Mouse (Mus musculus): ENCODE measurements around the gene Gm49325. TPM values are rescaled to one million over a fixed set of nuclear protein-coding genes. Genes with fewer than 3 reads are reported as not detected.

The Gm49325 gene
- 1 to 10 TPM in 1 of 2 experiments, not detected in 1; 2.4 TPM for polyA plus RNA-seq (2017; shearing (Covaris generic))

DNA sequence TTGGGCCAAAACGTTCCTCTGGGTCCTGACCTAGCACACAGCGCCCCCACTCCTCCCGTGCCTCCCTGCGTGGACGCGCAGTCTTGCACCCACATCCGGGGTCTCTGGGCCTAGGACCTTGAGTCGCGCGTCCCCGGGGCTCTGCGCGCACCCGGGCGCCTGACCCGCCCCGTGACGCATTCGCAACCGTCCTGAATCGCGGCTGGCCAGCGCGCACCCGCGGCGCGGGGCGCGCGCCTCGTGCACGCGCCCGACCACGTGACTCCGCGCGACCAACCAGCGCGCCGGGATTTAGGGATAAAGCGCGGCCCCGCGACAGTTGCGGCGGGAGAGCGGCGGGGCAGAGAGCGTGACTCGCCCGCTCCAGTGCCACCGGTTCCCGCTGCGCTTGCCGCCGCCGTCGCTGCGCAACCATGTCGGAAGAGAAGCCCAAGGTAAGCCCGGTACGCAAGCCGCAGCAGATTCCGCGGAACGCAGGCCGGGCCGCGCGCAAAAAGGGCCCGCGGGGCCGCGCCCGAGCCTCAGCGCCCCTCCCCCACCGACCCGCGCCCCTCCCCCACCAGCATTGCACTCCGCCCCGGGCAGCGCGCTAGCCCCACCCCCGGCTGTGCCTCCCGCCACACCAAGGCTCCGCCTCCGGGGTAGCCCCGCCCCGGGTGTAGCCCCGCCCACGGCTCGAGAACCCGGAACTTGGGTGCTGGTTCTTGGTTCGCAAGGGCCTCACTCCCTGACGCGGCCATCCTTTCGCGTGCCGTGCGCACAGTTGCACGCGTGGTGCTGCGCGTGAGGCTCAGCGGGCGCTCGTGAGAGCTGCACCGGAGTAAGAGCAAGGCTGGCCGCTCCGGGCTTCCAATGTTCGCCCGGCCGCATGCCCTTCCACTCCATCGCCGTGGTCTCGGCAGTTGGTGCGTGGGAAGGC is at the start of gene Gm49325, which contains the start of gene Sumo3:
Gm49325 (plus strand) TSS at position 290 of the 919 bp plus-strand sequence.
Sumo3 (plus strand) TSS at position 190 of the 919 bp plus-strand sequence.

GRCm38 (mm10) chr10:77581408-77582284 is 24.4 kb upstream of the Gm49325 start, which contains the start of gene Pttg1ip:
Pttg1ip (plus strand) TSS chr10:77581720.

GRCm38 (mm10) chr10:77622055-77622988 is 16.3 kb downstream of the Gm49325 start, which contains the start of gene Ube2g2:
Ube2g2 (plus strand) TSS chr10:77622275.

GRCm38 (mm10) chr10:77685895-77686664 is 80.1 kb downstream of the Gm49325 start, which contains the start of gene Tspear:
Tspear (plus strand) TSS chr10:77686569.

GRCm38 (mm10) chr10:77690356-77690807 is 84.4 kb downstream of the Gm49325 start, which contains the start of gene Gm19402:
Gm19402 (minus strand) TSS chr10:77690757.

Other genes with a start within 250 kb of the Gm49325 start
- 1 to 10 TPM; 1.5 to 6.0 TPM for gene Adarb1, start 187.9 kb upstream of the Gm49325 start, polyA plus RNA-seq (2017; shearing (Covaris generic))
- 10 to 100 TPM; 42.4 to 43.5 TPM for gene Fam207a, start 90.4 kb upstream of the Gm49325 start, polyA plus RNA-seq (2017; shearing (Covaris generic))
- gene Itgb2, start 75.9 kb upstream of the Gm49325 start, polyA plus RNA-seq (2017; shearing (Covaris generic)), result 100 to 1,000 TPM; 542 to 549 TPM
- 100 to 1,000 TPM in 1 of 2 experiments, 10 to 100 TPM in 1; 89.0 to 125 TPM for gene Pttg1ip, start 24.5 kb upstream of the Gm49325 start, polyA plus RNA-seq (2017; shearing (Covaris generic))
- gene Sumo3, start 100 bp upstream of the Gm49325 start, polyA plus RNA-seq (2017; shearing (Covaris generic)), result 100 to 1,000 TPM in 1 of 2 experiments, 10 to 100 TPM in 1; 95.5 to 116 TPM
- gene Ube2g2, start 16.1 kb downstream of the Gm49325 start, polyA plus RNA-seq (2017; shearing (Covaris generic)), result 10 to 100 TPM; 44.0 to 51.5 TPM
- gene Tspear, start 80.4 kb downstream of the Gm49325 start, polyA plus RNA-seq (2017; shearing (Covaris generic)), result 1 to 10 TPM in 1 of 2 experiments, under 1 TPM in 1; 0.58 to 1.0 TPM
- 1 to 10 TPM in 1 of 2 experiments, not detected in 1; 1.2 TPM for gene Gm19402, start 84.6 kb downstream of the Gm49325 start, polyA plus RNA-seq (2017; shearing (Covaris generic))
- gene Gm9508, start 91.0 kb downstream of the Gm49325 start, polyA plus RNA-seq (2017; shearing (Covaris generic)), result under 1 TPM; 0.53 to 0.62 TPM
- gene Gm10272, start 100.4 kb downstream of the Gm49325 start, polyA plus RNA-seq (2017; shearing (Covaris generic)), result not detected
- not detected for gene Gm10024, start 105.3 kb downstream of the Gm49325 start, polyA plus RNA-seq (2017; shearing (Covaris generic))
- gene Gm10142, start 109.6 kb downstream of the Gm49325 start, polyA plus RNA-seq (2017; shearing (Covaris generic)), result not detected
- not detected for gene Krtap12-1, start 114.4 kb downstream of the Gm49325 start, polyA plus RNA-seq (2017; shearing (Covaris generic))
- not detected for gene Gm10100, start 120.3 kb downstream of the Gm49325 start, polyA plus RNA-seq (2017; shearing (Covaris generic))
- gene Gm18596, start 136.4 kb downstream of the Gm49325 start, polyA plus RNA-seq (2017; shearing (Covaris generic)), result not detected
- under 1 TPM in 1 of 2 experiments, not detected in 1; 0.81 TPM for gene Gm9736, start 145.2 kb downstream of the Gm49325 start, polyA plus RNA-seq (2017; shearing (Covaris generic))
- gene Gm3233, start 153.5 kb downstream of the Gm49325 start, polyA plus RNA-seq (2017; shearing (Covaris generic)), result not detected
- not detected for gene Gm3238, start 165.1 kb downstream of the Gm49325 start, polyA plus RNA-seq (2017; shearing (Covaris generic))
- gene Gm7138, start 170.7 kb downstream of the Gm49325 start, polyA plus RNA-seq (2017; shearing (Covaris generic)), result not detected
- not detected for gene Gm3250, start 176.3 kb downstream of the Gm49325 start, polyA plus RNA-seq (2017; shearing (Covaris generic))
- 1 to 10 TPM in 1 of 2 experiments, not detected in 1; 1.3 TPM for gene Gm7137, start 182.0 kb downstream of the Gm49325 start, polyA plus RNA-seq (2017; shearing (Covaris generic))
- not detected for gene Gm9639, start 188.9 kb downstream of the Gm49325 start, polyA plus RNA-seq (2017; shearing (Covaris generic))
- gene Gm19668, start 192.9 kb downstream of the Gm49325 start, polyA plus RNA-seq (2017; shearing (Covaris generic)), result not detected
- gene Gm9507, start 205.6 kb downstream of the Gm49325 start, polyA plus RNA-seq (2017; shearing (Covaris generic)), result not detected
- gene Gm2696, start 208.5 kb downstream of the Gm49325 start, polyA plus RNA-seq (2017; shearing (Covaris generic)), result not detected
- gene Krtap10-4, start 220.9 kb downstream of the Gm49325 start, polyA plus RNA-seq (2017; shearing (Covaris generic)), result not detected
- gene Krtap10-10, start 229.8 kb downstream of the Gm49325 start, polyA plus RNA-seq (2017; shearing (Covaris generic)), result under 1 TPM in 1 of 2 experiments, not detected in 1; 0.33 TPM
- gene Gm36176, start 240.6 kb downstream of the Gm49325 start, polyA plus RNA-seq (2017; shearing (Covaris generic)), result not detected
- gene Gm10318, start 246.7 kb downstream of the Gm49325 start, polyA plus RNA-seq (2017; shearing (Covaris generic)), result not detected